Mouse (Mus musculus) forebrain, embryonic 11.5 days (tissue): ENCODE measurements at regions not wholly inside any gene's neighbourhood (a gene's known extent, or its start where the extent isn't known, plus 50 kb on each side); places are given as distances from the start of the nearest gene placed in this dataset.
"Not testable (repeated sequence)": the region's sequence is repeated elsewhere in the genome, so short reads cannot be mapped to it uniquely, and the experiment has no call there.

ENCODE experiments used
- ATAC-seq: fragments of 200-750 bp; cut with Nextera tagmentation; replicated peaks from 2 replicates; pipeline ENCODE4 v1.8.0; 2017; ENCODE audit warnings: moderate TSS enrichment; ENCODE audit not compliant: low FRiP score
- DNase-seq: peaks from one replicate; pipeline ENCODE4 v3.0.0-alpha.2; 2017; ENCODE audit warnings: low spot score
- H3K27ac ChIP-seq: fragments of 300-500 bp; sonication (generic); 2 replicates; pipeline ENCODE4 v1.5.1; 2014; ENCODE audit warnings: low read depth, low read length
- H3K27me3 ChIP-seq: fragments of 300-500 bp; sonication (generic); 2 replicates; pipeline ENCODE4 v1.6.1; 2014; ENCODE audit warnings: mild to moderate bottlenecking, low read length, mixed read lengths; ENCODE audit not compliant: control insufficient read depth, insufficient read depth
- H3K36me3 ChIP-seq: fragments of 300-500 bp; sonication (generic); 2 replicates; pipeline ENCODE4 v1.6.1; 2014; ENCODE audit warnings: mild to moderate bottlenecking, low read length, moderate library complexity, mixed read lengths; ENCODE audit not compliant: control insufficient read depth, insufficient read depth
- H3K4me1 ChIP-seq: fragments of 300-500 bp; sonication (generic); replicated peaks from 2 replicates; pipeline ENCODE4 v1.6.1; 2014; ENCODE audit warnings: low read length, mixed read lengths; ENCODE audit not compliant: control insufficient read depth, insufficient read depth
- H3K4me2 ChIP-seq: fragments of 300-500 bp; sonication (generic); 2 replicates; pipeline ENCODE4 v1.6.1; 2014; ENCODE audit warnings: low read depth, mild to moderate bottlenecking, low read length, moderate library complexity, mixed read lengths; ENCODE audit not compliant: severe bottlenecking
- H3K4me3 ChIP-seq: fragments of 300-500 bp; sonication (generic); 2 replicates; pipeline ENCODE4 v1.5.1; 2014; ENCODE audit warnings: low read depth, low read length
- H3K9ac ChIP-seq: fragments of 300-500 bp; sonication (generic); 2 replicates; pipeline ENCODE4 v1.6.1; 2014; ENCODE audit warnings: low read length
- H3K9me3 ChIP-seq: fragments of 300-500 bp; sonication (generic); 2 replicates; pipeline ENCODE4 v1.6.1; 2016; ENCODE audit warnings: low read length, mixed read lengths; ENCODE audit not compliant: control insufficient read depth
- WGBS: fragments of 180-500 bp; shearing (Covaris S2); extraction: QIAGEN DNeasy Blood & Tissue Kit; methylation state at CpG from one replicate; pipeline ENCODE4 v1.1.7; 2014; 5-methylcytosine and 5-hydroxymethylcytosine counted together

GRCm38 (mm10) chr1:83970641-83971285, 393.2 kb downstream of the Pid1 start:
- DNase-seq: no peak
- Histone ChIP-seq H3K9ac (no peak overlapping the region), H3K4me1 (no peaks in the 10 kb centered on the region), H3K27me3 (no peaks in the 10 kb centered on the region), H3K4me3 (no peak overlapping the region), H3K9me3 (no peaks in the 10 kb centered on the region), H3K4me2 (no peak overlapping the region), H3K36me3 (no peaks in the 10 kb centered on the region), H3K27ac (no peak overlapping the region)
- ATAC-seq: no peak
- 71% methylated on average over 8 of the region's 8 CpGs for WGBS

- not testable (repeated sequence) for H3K4me3 ChIP-seq, H3K27ac ChIP-seq, H3K9me3 ChIP-seq, H3K9ac ChIP-seq, H3K4me2 ChIP-seq, H3K4me1 ChIP-seq, H3K36me3 ChIP-seq, DNase-seq, ATAC-seq, H3K27me3 ChIP-seq
Measured at GRCm38 (mm10) chr1:83964631-83965030, 399.3 kb downstream of the Pid1 start.

- DNase-seq: no peak
Measured at GRCm38 (mm10) chr1:83961761-83962160, 402.2 kb downstream of the Pid1 start.

GRCm38 (mm10) chr1:83959756-83960155, 404.2 kb downstream of the Pid1 start:
- ATAC-seq: no peak
- H3K36me3 ChIP-seq: no peaks in the 10 kb centered on the region
- no peaks in the 10 kb centered on the region for H3K27me3 ChIP-seq
- H3K9me3 ChIP-seq: no peaks in the 10 kb centered on the region
- WGBS: 86% methylated on average over 4 of the region's 4 CpGs
- no peaks in the 10 kb centered on the region for H3K4me1 ChIP-seq
- no peak overlapping the region for H3K9ac ChIP-seq
- no peak for DNase-seq
- H3K4me2 ChIP-seq: no peak overlapping the region
- H3K27ac ChIP-seq: no peak overlapping the region
- no peak overlapping the region for H3K4me3 ChIP-seq

More at GRCm38 (mm10) chr1:83961761-83962160, 402.2 kb downstream of the Pid1 start:
- Histone ChIP-seq H3K36me3 (no peaks in the 10 kb centered on the region), H3K9me3 (no peaks in the 10 kb centered on the region), H3K27ac (no peak overlapping the region), H3K4me2 (no peak overlapping the region), H3K4me1 (no peaks in the 10 kb centered on the region), H3K27me3 (no peaks in the 10 kb centered on the region), H3K9ac (no peak overlapping the region), H3K4me3 (no peak overlapping the region)
- whole genome bisulfite sequencing: 91% methylated on average over 2 of the region's 2 CpGs
- no peak for ATAC-seq

GRCm38 (mm10) chr1:83922900-83923299, 441.1 kb downstream of the Pid1 start:
- 81% methylated on average over 2 of the region's 2 CpGs for WGBS
- Histone ChIP-seq H3K4me2 (no peak overlapping the region), H3K4me3 (no peak overlapping the region), H3K9ac (no peak overlapping the region), H3K4me1 (no peaks in the 10 kb centered on the region), H3K36me3 (no peaks in the 10 kb centered on the region), H3K27me3 (no peaks in the 10 kb centered on the region), H3K9me3 (no peaks in the 10 kb centered on the region), H3K27ac (no peak overlapping the region)
- ATAC-seq (no peak), DNase-seq (no peak)

GRCm38 (mm10) chr1:83915454-83915853, 448.5 kb downstream of the Pid1 start:
- Histone ChIP-seq H3K36me3 (no peaks in the 10 kb centered on the region), H3K9me3 (no peaks in the 10 kb centered on the region), H3K4me2 (no peak overlapping the region), H3K4me3 (no peak overlapping the region), H3K4me1 (no peaks in the 10 kb centered on the region), H3K27ac (no peak overlapping the region), H3K9ac (no peak overlapping the region), H3K27me3 (no peaks in the 10 kb centered on the region)
- ATAC-seq (no peak), DNase-seq (no peak)
- 81% methylated on average over 5 of the region's 5 CpGs for WGBS

GRCm38 (mm10) chr1:83907347-83907746, 456.6 kb downstream of the Pid1 start:
- ATAC-seq (no peak), DNase-seq (no peak)
- Histone ChIP-seq H3K4me3 (no peak overlapping the region), H3K27ac (no peak overlapping the region), H3K36me3 (no peaks in the 10 kb centered on the region), H3K27me3 (no peaks in the 10 kb centered on the region), H3K9ac (no peak overlapping the region), H3K9me3 (no peaks in the 10 kb centered on the region), H3K4me1 (no peaks in the 10 kb centered on the region), H3K4me2 (no peak overlapping the region)
- 58% methylated on average over 3 of the region's 3 CpGs for WGBS

GRCm38 (mm10) chr1:83906906-83907305, 457.1 kb downstream of the Pid1 start:
- H3K27ac ChIP-seq: no peak overlapping the region
- ATAC-seq: no peak

GRCm38 (mm10) chr1:83900135-83900534, 463.8 kb downstream of the Pid1 start:
- Histone ChIP-seq H3K4me3 (no peak overlapping the region), H3K9ac (no peak overlapping the region), H3K4me1 (no peaks in the 10 kb centered on the region), H3K9me3 (no peaks in the 10 kb centered on the region), H3K27me3 (no peaks in the 10 kb centered on the region), H3K36me3 (no peaks in the 10 kb centered on the region), H3K4me2 (no peak overlapping the region), H3K27ac (no peak overlapping the region)
- DNase-seq: no peak
- ATAC-seq: no peak
- WGBS: 88% methylated on average over 4 of the region's 4 CpGs

More at GRCm38 (mm10) chr1:83906906-83907305, 457.1 kb downstream of the Pid1 start:
- H3K4me1 ChIP-seq: no peaks in the 10 kb centered on the region
- no peaks in the 10 kb centered on the region for H3K27me3 ChIP-seq
- no peaks in the 10 kb centered on the region for H3K9me3 ChIP-seq
- H3K4me2 ChIP-seq: no peak overlapping the region
- no peak overlapping the region for H3K4me3 ChIP-seq
- no peaks in the 10 kb centered on the region for H3K36me3 ChIP-seq
- no peak for DNase-seq
- no peak overlapping the region for H3K9ac ChIP-seq
